Mouse (Mus musculus): ENCODE data around the gene Dctpp1.

GRCm38 (mm10) chr7:127296786-127297555 lies 36.5 kb upstream of the Dctpp1 start:
- no peak for TF ChIP-seq CTCF (IDR thresholded peaks at IDR 0.05 in 2 of 3, conservative IDR thresholded peaks at IDR 0.05 in 1 of 3; ENCODE audit: control insufficient read depth in 1 of 3, insufficient read depth in 1 of 3, low read depth in 2 of 3, low read length in 3 of 3, poor library complexity in 1 of 3, severe bottlenecking in 1 of 3)
- no peak for TF ChIP-seq EP300 (IDR thresholded peaks at IDR 0.05; ENCODE audit: low read depth in 1 of 2, low read length in 2 of 2)
- TF ChIP-seq RCOR1 (IDR thresholded peaks at IDR 0.05; ENCODE audit: low read depth, low read length), result no peak
- TF ChIP-seq MAFK (IDR thresholded peaks at IDR 0.05; ENCODE audit: borderline replicate concordance, low read depth, low read length), result no peak
- no peak for TF ChIP-seq ETS1 (IDR thresholded peaks at IDR 0.05; ENCODE audit: low read depth, low read length)
- TF ChIP-seq POLR2A (IDR thresholded peaks at IDR 0.05; ENCODE audit: control insufficient read depth in 1 of 2, insufficient read depth in 1 of 2, low read depth in 1 of 2, low read length in 2 of 2, poor library complexity in 1 of 2), result no peak
- TF ChIP-seq MAX (IDR thresholded peaks at IDR 0.05; ENCODE audit: low read length), result no peak
- TF ChIP-seq UBTF (IDR thresholded peaks at IDR 0.05; ENCODE audit: borderline replicate concordance, insufficient read depth, low read depth, low read length), result no peak
- no peak for TF ChIP-seq HCFC1 (IDR thresholded peaks at IDR 0.05; ENCODE audit: low read depth, low read length)
- TF ChIP-seq CHD2 (IDR thresholded peaks at IDR 0.05; ENCODE audit: low read length), result no peak
- no peak for TF ChIP-seq POLR2AphosphoS2 (IDR thresholded peaks at IDR 0.05; ENCODE audit: low read length)
- no peak for TF ChIP-seq TAL1 (IDR thresholded peaks at IDR 0.05; ENCODE audit: low read length)

All from MEL (cell line).